In the genomic region with DNA sequence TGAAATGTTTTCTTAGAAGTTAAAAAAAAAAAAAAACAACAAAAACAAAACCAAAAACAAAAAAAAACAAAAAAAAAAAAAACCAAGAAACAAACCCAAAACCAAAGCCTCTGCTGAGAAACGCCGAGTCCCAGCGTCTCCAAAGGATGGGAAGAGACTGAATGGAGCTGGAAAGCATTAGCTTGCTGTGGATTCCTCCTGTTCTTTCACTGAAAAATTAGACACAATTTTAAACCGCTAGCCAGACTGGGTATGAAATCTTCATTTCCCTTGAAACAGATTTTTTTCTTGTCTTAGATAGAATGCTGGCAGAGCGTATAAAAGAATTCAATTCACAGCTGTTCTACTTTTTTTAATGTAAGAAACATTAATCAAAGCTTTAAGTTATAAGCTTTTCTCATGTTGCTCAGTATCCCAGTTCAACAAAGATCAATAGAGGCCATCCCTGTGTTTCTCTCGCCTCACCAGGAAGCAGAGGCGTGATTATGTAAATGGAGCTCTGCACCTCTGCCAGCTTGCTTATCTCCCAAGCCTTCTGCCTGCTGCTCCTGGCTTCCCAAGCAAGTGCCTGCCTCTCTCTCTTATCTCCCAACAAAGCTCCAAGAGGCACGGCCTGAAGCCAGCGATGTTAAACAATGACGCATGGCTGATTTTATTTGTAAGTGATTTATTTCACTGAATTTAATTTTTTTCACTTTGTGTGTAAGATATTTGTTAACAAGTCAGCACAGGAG, we compare ENCODE assay signal across 11 mouse cellular contexts. TPM values are rescaled to one million over a fixed set of nuclear protein-coding genes. Genes with fewer than 3 reads are reported as not detected.
DNase-seq lines count a peak whose midpoint lies in the region; ATAC-seq and TF ChIP-seq lines count a peak whose summit lies in the region.
"Had no signal": no experiment of that assay in that cellular context is flagged by ENCODE, and none has a peak within 500 bp of the region (broad histone marks: within the 10 kb centered on the region; RNA-seq: fewer than 3 reads in every experiment).

No protein-coding gene starts in this region.

- WGBS in liver, adult 2 months: 59% methylated on average over 10 of the region's 10 CpGs
- WGBS in forebrain, postnatal 0 days: 16% methylated on average over 10 of the region's 10 CpGs
- 24% methylated on average over 10 of the region's 10 CpGs for WGBS in neural tube, embryonic 13.5 days

- peaks cover 6% of the 10 kb centered on the region; the same call in 1 of the 2 replicates for H3K36me3 ChIP-seq in liver, adult 2 months (ENCODE audit: control insufficient read depth, insufficient read depth, low read length)
- H3K36me3 ChIP-seq in forebrain, postnatal 0 days (ENCODE audit: insufficient read depth): no peaks in the 10 kb centered on the region
- no peaks in the 10 kb centered on the region for H3K36me3 ChIP-seq in neural tube, embryonic 13.5 days

- H3K27ac ChIP-seq in liver, adult 2 months (replicated peaks; ENCODE audit: insufficient read depth, low read depth, low read length): no peak overlapping the region
- peak overlapping the region; percentile 64 for H3K27ac ChIP-seq in forebrain, postnatal 0 days (ENCODE audit: low read depth, low read length)
- H3K27ac ChIP-seq in layer of hippocampus, adult 2 months: peak overlapping the region; percentile 73
- H3K27ac ChIP-seq in neural tube, embryonic 13.5 days (replicated peaks): peak overlapping the region; percentile 52

- H3K79me2 ChIP-seq in liver, adult 2 months (ENCODE audit: control insufficient read depth, insufficient read depth, low read length): no peaks in the 10 kb centered on the region

- H3K9ac ChIP-seq in liver, adult 2 months (ENCODE audit: low read depth, low read length): no peak overlapping the region
- H3K9ac ChIP-seq in forebrain, postnatal 0 days: no peak overlapping the region
- no peak overlapping the region for H3K9ac ChIP-seq in neural tube, embryonic 13.5 days

- H3K4me2 ChIP-seq in forebrain, postnatal 0 days (ENCODE audit: low read depth): peak overlapping the region; percentile 4; the same call in 1 of the 2 replicates
- H3K4me2 ChIP-seq in neural tube, embryonic 13.5 days: no peak overlapping the region

- ATAC-seq in forebrain, postnatal 0 days: peak; percentile 74
- ATAC-seq in neural tube, embryonic 13.5 days (ENCODE audit: low read depth): no peak
- ATAC-seq: Patski had no signal

- H3K27me3 ChIP-seq in liver, adult 2 months (ENCODE audit: control insufficient read depth, insufficient read depth, low read length): no peaks in the 10 kb centered on the region
- H3K27me3 ChIP-seq in forebrain, postnatal 0 days (ENCODE audit: insufficient read depth, low read length): no peaks in the 10 kb centered on the region
- H3K27me3 ChIP-seq in neural tube, embryonic 13.5 days: peaks cover 14% of the 10 kb centered on the region
- H3K27me3 ChIP-seq: Patski had no signal

- no peak for TF ChIP-seq POLR2A in liver, adult 2 months (IDR thresholded peaks at IDR 0.05; ENCODE audit: extremely low read depth, insufficient read depth, low read length)

- no peak for TF ChIP-seq CTCF in liver, adult 2 months (IDR thresholded peaks at IDR 0.05; ENCODE audit: low read depth, low read length)
- no peak for TF ChIP-seq CTCF in forebrain, postnatal 0 days (IDR thresholded peaks at IDR 0.05; ENCODE audit: low read depth)
- no peak for TF ChIP-seq CTCF in layer of hippocampus, adult 2 months (conservative IDR thresholded peaks at IDR 0.05)

- peak; percentile 82 for DNase-seq in liver, adult 2 months (ENCODE audit: extremely low read depth, low read depth, low spot score)
- DNase-seq in liver: no peak
- peak; percentile 83 for DNase-seq in forebrain, postnatal 0 days
- peak; percentile 24 to 42 for DNase-seq in layer of hippocampus, adult 2 months (ENCODE audit: low spot score in 2 of 2)
- no peak for DNase-seq in kidney, adult 9 months
- no peak for DNase-seq in T-cell, adult 2 months (ENCODE audit: low spot score)
- no peak for DNase-seq in thymus, postnatal 36 days

- no peaks in the 10 kb centered on the region for H3K9me3 ChIP-seq in forebrain, postnatal 0 days (ENCODE audit: low read length)
- H3K9me3 ChIP-seq in neural tube, embryonic 13.5 days: no peaks in the 10 kb centered on the region

- H3K4me1 ChIP-seq in liver, adult 2 months (ENCODE audit: control insufficient read depth, insufficient read depth, low read length): no peaks in the 10 kb centered on the region
- H3K4me1 ChIP-seq in forebrain, postnatal 0 days (ENCODE audit: insufficient read depth): peaks cover 29% of the 10 kb centered on the region
- peaks cover 67% of the 10 kb centered on the region for H3K4me1 ChIP-seq in neural tube, embryonic 13.5 days (replicated peaks)

- H3K4me3 ChIP-seq in liver, adult 2 months (ENCODE audit: insufficient read depth, low read depth, low read length): no peak overlapping the region
- no peak overlapping the region for H3K4me3 ChIP-seq in forebrain, postnatal 0 days (ENCODE audit: low read depth, low read length)
- no peak overlapping the region for H3K4me3 ChIP-seq in layer of hippocampus, adult 2 months
- no peak overlapping the region for H3K4me3 ChIP-seq in neural tube, embryonic 13.5 days
- H3K4me3 ChIP-seq: erythroblast, embryonic 14.5 days had no signal

RNA-seq across cellular contexts. Expression of a gene that starts 37.2 kb away (rescaled TPM):
- total RNA-seq in liver, adult 2 months (2014; rRNA removed): not detected in 2 replicates
- polyA plus RNA-seq in liver, adult 2 months (2012; rRNA removed): 0.04 TPM in 1 of 2 replicates, not detected in the other
- 16.8 and 30.8 TPM in 2 replicates for total RNA-seq in forebrain, postnatal 0 days (2014; rRNA removed)
- 4.6 and 4.8 TPM in 2 replicates for polyA plus RNA-seq in forebrain, postnatal 0 days (2015; fragmentation: Nextera tagmentation; extraction: Ambion mirVana)
- 1 to 10 TPM; 6.6 to 7.2 TPM for total RNA-seq in layer of hippocampus, adult 2 months (2021)
- polyA plus RNA-seq in neural tube, embryonic 13.5 days (2015; fragmentation: Nextera tagmentation; extraction: Ambion mirVana): 2.2 and 2.6 TPM in 2 replicates
- polyA plus RNA-seq: erythroblast, embryonic 14.5 days; lung, embryonic 16.5 days; Patski had no signal

Comparison
In these comparisons a context has a peak if more than half of its experiments do, and no peak if none do; other contexts are left out.
1. DNase-seq: peak in liver, adult 2 months (single experiment), forebrain, postnatal 0 days (single experiment) and layer of hippocampus, adult 2 months (2 of 2); none in liver (single experiment), kidney, adult 9 months (single experiment), T-cell, adult 2 months (single experiment) and thymus, postnatal 36 days (0 of 2).